Mouse (Mus musculus) adrenal gland, postnatal 25 days (tissue): ENCODE measurements around the gene Actr8. TPM values are rescaled to one million over a fixed set of nuclear protein-coding genes. Genes with fewer than 3 reads are reported as not detected.

Experiments used
- DNase-seq: peaks from one replicate; pipeline ENCODE4 v3.0.0; 2021; ENCODE audit warnings: mixed read lengths
- total RNA-seq: library from RNA; stranded (reverse); gene quantifications from 2 replicates; pipeline ENCODE4 v1.2.3, GENCODE M21; 2021

Actr8 gene
- total RNA-seq, 1 experiment from 2014 or later: 78.1 TPM

DNA sequence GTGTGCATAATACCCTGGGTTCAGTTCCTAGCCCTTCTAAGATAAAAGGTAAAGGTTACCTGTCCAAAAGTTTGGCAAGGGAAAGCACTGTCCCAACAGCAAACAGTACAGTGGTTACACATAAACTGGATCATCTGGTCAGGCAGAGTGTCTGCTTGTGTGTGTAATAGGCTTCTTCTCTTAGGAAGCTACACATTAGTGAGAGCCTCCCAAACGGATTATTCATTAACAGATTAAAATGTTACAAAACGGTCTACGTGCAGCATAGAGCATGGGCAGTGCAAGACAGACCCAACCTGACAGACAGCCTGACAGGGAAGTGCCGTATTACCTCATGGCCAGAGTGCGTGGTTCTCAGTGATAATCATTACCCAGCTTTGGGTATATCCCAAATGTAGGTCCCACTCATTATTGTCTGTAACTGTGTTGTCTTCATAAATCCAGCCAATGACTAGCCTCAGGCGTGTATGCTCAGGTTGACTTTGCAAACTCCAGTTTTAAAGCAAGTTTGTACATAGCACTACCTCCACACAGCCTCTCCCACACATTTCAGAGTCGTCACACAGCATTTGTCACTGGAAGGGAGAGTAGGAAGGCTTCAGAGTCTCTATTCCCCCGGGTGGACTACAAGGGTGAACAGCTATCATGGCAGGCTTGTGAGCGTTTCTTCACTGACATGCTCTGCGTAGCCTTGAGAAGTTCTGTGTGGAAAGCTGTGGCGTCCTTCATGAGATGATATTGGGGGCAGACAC lies 18.0 kb downstream of the Actr8 start:
- DNase-seq: no peak

DNA sequence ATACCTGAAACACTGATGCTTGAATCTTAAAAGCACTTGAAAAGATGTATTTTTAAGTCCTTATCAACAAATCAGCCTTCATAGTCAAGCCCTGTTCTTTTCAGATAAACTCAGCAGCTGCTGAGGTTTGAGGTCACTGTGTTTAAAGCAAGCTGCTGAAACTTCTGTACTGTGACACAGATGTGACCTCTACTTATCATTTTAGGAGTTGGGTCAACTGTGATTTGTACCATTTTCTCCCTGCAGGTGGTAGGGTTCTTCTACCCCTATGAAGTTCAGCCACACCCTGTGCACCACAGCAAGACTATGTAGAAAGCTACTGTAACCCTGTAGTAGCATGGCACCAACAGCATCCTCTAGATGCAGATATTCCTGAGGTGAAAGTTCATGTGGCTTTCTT lies 19.2 kb downstream of the Actr8 start:
- DNase-seq: no peak

DNA sequence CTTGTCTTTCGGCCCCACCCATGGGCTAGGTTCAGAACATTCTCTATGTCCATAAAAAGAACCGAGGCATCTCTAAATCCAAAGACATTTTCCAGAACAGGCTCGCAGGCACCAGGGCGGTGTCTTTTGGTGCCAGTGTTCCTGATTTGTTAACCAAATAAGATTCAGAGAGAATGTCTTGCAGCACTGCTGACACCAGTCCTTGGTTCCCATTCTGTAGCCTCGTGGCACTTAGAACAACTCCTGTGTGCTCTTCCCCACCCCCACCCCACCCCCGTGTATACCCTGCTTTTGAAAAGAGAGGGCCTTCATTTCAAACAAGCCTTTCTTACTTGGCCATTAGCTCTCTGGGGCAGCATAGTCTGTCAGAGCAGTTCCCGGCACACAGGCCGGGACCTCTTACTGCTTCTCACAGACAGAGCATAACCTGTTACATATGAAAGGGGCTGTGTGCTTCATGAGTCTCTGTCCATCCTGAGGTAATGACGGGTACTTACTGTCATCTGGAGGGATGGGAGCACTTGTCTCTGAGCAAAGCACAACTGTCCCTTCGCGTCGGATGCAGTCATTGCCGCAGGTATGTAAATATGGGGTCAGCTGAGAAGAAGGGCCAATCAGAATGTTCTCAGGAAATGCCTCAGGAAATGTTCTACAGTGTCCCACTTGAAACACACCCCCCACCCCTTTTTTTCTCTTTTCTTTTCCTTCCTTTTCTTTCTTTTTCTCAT lies 20.8 kb downstream of the Actr8 start:
- DNase-seq: no peak

DNA sequence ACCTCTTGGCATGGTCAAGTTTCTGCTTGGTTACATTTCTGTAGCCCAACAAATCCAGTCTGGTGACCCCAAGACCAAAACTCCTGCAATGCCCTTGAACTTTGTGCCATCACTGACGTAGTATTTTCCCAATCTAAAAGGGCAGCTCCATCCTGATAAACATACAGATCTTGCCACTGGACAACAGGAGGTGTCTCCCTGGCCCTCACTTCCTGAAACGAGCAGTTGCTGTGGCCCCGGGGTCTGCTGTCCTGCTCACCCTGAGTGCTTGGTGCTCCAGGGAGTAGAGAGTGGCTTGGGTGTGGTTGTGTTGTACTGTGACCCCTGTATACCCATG lies 21.3 kb downstream of the Actr8 start:
- DNase-seq: no peak

DNA sequence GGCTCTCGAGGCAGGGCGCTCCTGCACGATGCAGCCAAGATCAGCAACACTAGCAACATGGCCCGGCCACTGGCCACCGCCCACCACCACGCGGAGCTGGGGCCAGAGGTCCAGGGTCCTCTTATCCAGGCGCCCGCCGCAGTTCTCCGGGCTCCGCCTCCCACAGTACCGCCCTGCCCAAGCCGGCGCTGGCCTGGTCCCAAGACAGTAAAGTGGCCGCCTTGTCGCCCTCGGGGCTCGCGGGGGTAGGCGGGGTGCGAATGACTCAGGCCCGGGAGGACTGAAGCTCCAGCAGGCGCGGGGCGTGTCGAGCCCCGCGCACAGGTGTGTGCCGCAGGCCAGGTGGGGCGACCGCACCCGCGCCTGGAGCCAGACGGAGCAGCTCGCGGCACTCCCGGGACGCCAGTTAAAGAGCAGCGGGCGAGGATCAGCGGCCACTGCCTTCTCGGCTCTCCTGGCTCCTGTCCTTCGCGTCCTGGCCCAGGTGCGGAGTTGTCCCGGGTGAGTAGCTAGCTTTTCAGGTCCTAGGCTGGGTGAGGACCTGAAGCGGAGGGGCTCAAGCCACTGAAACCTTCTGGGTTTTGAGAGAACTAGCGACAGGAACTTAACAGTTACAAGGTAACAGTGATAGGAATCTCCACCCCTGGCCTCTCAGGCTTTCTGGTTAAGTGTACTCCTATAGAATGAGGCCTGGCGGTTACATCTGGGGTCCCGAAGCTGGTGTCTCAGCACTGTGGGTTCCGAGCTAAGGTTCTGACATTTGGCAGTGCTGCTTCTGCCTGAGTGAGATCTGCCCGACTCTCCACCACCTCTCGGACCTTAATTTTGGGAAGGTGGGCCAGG lies 30.8 kb downstream of the Actr8 start, which contains the start of the genes Il17rb and Chdh:
Gene Il17rb (minus strand): TSS at position 164 of the 843 bp plus-strand sequence.
Gene Chdh (plus strand): TSS at position 291 of the 843 bp plus-strand sequence.
- DNase-seq: peak; percentile 78

DNA sequence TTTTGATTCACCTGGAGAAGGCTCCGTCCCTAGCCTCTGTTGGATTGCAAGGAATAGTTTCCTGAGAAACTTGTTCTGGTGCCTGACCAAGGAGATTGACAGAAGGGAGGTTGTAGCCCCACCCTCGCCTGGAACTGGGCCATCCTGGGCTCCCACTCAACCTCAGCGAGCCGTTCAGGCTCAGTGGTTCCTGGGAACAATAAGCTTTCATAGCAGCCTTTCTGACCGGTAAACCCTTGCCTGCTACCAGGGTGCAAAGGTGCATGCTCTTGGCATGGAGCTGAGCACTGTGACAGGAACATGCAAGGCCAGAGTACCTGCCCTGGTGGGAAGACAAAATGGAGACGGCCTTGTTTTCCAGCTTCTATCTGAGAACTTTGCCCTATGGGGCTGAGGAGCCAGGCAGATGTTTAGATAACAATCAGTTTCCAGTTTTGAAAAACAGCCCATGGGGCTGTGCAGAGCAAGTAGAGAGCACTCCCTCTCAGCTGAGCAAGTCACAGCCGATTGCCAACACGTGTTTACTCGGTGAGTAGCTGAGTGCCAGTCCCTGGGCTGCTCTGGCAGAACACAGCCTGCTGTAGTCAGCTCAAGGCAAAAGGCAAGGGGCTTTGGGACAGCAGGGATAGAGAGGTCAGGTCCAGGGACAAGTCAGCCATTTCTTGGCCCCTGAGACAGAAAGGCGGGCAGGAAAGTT lies 31.9 kb downstream of the Actr8 start:
- DNase-seq: peak; percentile 44

DNA sequence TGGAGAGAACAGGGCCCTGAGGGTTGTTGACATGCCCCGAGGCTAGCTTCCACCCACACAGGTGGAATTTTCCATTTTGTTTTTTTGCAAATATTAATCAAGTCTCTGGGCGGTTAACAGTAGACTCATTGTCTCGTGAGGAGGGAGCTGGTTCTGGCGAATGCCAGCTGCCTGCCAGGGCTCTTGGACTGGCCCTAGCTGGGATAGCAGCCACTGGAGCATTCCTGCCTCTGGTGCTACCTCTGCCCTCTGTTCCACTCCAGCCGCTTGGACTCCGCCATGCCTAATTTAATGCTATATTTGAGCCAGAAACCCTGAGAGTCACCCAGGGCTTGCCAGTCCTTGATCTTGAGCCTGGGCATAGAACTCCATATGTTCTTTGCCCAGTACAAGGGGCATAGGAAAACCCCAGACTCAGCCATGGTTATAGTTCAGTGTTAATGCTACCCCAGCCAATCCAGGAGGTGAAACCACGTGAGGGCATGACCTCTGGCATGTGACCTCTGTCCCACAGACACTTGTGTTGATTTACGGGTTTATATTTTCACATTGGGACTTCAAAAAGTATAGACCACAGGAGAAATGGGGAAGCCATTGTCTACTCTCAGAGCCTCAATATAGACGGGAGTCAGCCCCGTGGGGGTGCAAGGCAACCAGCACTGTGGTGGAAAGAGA lies 33.9 kb downstream of the Actr8 start:
- peak; percentile 27 for DNase-seq

DNA sequence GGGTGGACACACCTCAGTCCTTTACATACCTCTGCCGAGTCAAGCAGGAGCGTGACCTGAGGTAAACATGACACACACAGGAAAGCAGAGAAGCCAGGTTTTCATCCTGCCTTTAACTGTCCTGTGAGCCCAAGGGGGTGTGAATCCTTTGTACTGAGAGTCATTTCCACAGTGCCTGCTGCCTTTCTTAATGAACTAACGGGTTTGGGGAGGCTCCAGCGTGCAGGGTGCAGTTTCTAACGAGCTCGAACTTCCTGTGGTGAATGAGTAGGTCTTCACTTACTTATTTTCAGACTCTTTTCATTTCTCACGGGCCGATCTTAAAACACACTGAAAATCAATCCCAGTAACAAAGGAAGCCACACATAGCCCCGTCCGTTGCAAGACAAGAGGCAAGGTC lies 36.4 kb downstream of the Actr8 start:
- DNase-seq: no peak

DNA sequence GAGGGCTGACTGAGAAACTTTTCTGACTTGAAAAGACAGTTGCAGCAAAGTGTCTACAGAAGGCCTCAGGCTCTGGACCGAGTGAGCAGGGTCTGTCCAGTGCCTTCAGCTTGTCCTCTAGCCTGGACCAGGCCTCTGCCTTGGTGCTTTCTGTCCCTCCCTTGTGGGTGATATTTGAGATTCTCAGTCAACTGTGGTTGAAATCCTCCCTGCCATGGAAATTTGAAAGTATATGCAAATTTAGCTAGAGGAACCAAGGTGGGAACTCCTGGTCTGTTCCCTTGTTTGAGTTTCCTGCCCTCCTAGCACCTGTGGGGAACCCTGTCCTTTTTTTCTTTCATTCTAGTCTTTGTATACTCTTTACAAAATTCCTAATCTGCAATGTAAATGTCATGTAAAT lies 36.9 kb downstream of the Actr8 start:
- DNase-seq: no peak

DNA sequence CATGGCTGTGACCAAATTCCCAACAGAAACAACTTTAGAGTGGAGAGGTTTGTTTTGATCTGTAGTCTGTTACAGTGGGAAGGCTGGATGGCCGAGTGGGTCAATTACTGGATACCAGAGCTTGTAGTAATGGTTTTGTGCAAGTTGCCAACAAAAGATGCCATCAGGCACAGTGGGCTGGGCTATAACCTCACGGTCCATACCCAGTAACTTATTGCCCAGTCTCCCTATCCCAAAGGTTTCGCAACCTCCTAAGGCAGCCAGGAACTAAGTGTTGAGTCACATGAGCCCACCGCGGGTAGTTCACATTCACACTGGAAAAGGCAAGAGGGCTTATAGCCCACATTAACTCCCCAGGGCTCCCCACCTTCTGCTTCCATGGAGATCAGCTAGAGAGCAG lies 38.5 kb downstream of the Actr8 start:
- DNase-seq: no peak

DNA sequence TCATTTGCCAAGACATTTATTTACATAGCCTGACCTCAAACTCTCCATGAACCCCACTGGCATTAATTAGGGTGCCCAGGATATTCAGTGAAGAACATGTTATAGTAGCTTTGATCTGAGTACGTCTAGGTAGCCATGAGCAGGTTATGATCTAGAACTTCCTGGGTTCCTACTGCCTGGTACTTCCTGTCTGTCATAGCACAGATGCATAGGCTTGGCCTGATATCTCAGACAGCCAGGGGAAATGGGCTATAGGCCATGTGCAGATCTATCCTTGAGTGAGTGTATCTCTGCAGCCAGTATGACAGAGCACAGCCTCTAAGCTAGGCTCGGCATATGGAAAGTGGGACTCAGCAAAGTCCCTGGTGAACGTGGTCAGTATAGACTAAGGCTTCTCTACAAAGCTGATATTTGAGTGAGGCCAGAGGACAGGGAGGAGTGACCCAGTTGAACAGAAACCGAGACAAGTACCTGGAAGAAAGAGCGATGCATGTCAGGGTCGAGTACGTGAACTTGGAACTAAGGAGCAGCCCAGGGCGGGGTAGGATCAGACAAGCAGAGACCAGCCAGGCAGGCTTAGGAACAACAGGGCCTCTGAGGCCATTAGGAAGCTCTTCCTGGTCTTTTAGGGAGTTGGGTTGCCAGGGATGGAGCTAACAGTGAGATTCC lies 39.8 kb downstream of the Actr8 start:
- DNase-seq: no peak

DNA sequence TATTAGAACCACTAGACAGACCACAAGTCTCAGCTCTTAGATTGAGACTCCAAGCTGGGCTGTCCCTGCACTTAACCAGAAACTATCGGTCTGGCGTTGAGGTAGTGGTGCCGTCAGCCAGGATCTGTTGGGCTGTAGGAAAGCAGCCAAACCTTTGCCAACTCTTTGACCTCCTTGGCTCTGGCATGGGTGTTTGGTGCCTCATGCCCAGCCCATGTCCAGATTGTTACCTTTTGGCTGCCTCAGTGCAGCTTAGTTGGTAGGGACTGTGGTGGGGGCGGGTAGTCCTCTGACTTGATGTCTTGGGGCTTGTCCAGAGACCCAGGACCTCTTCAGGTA lies 40.3 kb downstream of the Actr8 start:
- DNase-seq: no peak

DNA sequence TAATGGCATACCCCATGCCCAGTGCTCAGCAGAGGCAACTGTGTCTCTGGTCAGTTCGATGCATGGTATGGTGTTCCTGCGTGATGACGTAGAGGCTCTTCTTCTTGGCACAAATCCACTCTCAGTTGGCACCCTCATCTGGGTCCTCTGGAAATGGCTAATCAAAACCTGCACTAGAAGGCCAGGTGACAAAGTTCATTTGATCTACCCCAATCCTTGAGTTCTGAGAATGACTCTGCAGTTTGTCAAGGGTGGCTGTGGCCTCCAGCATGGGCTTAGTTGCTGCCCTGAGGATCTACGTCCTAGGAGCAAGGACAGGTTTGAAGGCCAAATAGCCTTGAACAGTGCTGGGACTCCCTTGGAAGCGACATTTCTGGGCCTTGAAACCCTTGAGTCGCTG lies 40.7 kb downstream of the Actr8 start:
- no peak for DNase-seq

DNA sequence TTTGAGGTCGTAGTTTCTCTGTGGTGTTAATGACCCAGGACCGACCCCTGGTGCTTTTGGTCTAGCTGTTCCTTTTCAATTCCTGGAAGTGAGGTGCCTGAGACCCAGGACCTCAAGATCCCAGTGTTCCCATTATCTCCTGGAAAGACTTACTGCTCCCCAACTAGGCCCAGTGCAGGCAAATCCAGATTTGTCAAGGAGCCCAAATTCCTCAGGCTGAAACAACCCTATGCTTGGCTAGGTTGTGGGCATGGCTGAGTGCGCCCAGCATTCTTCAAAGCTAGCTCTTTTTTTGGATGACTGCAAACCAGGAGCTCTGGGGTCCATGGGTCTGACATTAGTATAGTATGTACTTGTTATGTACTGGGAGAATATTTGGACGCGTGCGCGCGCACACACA lies 41.2 kb downstream of the Actr8 start:
- no peak for DNase-seq

DNA sequence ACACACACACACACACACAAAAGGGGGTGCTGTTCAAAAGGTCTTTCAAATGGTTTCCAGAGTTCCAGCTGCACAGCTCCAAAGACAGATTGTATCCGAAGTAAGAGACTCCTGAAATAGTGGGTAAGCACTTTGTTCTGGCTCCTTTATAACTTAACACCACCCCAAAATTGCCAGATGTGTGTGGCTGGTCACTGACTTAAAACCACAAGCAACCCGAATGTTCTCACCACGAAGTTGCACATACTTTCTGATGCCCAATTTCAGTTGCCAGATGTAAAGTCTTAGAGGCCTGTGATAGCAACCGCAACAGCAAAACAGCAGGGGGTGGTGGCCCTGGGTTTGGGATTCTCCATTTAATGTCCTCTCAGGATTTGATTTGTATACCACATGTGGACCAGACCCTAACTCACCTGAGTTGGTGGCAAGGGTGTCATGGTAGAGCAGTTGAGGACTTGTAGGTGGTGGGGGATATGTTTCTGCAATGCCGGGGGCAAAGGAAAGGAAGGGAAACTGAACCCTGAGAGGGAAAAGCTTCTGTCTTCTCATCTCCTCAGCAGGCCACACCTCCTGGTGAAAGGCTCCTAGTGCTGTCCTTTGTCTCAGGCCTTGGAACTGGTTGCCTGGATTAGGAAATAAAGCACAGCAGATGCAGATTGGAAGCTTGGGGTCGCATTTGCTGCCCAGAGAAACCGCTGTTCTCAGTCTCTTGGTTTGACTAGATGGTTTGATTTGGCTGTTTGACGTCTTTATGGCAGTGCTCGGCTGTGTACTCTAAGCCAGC lies 41.8 kb downstream of the Actr8 start:
- no peak for DNase-seq

DNA sequence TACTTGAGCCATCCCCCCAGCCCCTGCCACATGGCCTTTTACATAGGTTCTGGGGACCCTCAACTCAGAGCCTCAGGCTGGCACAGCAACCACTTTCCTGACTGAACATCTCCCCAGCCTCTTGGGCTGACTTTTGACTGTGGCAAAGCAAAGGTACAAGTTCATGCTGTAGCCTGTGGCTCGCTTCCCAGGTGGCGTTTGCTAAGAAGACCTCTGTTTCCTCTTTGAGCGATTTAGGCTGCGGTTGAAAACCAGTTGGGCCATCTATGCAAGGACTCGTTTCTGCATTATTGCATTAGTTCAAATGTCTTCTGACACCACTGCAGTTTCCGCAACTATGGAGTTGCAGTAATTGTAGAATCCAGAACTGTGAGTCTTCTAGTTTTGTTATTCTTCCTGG lies 44.3 kb downstream of the Actr8 start:
- no peak for DNase-seq

DNA sequence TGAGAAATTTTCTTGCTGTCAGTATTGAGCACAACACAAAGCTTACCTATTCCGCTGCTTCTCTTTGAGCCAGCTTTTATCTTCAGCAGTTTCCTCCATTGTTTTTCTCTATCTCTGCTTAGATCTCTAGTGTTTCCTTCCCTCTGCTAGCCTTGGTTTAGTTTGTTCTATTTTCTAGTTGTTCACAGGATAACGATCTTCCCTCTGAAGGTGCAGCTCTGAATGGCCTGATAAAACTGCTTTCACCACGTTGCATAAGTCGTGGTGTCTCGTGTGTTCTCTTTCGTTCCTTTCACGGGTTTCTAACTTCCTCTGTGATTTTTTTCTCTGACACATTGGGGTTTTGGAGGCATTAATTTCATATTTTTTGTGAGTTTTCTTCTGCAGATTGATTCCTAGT lies 46.2 kb downstream of the Actr8 start:
- no peak for DNase-seq

DNA sequence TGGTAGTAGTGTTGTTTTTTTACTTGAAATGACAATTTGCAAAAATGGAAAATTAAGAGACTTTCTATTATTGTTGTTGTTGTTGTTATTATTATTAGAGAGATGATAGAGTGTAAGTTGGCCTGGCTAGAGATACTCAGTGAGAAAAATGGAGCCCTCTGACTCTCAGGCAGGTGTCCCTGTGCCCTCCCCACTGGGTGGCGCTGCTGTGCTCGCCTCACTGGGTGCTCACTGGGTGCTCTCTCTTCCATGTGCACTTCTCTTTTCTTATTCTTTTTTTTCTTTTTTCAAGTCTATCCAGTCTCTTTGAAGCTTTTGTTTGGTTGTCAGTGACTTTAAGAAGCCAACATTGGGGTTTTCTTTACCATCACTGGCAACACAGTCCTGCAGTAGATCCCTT lies 49.2 kb downstream of the Actr8 start:
- DNase-seq: peak; percentile 52

DNA sequence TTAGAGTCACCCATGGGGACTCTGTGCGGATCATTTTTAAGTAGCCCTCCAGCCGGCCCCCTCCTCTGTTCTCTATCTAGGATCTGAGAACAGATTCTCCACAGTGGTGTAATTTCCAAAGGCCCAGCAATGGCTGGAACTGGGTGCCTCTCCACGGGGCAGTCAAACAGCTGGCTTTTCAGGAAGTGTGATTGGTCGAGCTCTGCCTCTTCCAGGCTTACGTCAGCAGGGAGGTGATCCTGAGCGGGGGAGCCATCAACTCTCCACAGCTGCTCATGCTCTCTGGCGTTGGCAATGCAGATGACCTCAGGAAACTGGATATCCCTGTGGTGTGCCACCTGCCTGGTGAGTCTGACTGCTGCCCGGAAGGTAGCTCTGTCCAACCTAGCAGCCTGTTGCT lies 55.3 kb downstream of the Actr8 start:
- no peak for DNase-seq

DNA sequence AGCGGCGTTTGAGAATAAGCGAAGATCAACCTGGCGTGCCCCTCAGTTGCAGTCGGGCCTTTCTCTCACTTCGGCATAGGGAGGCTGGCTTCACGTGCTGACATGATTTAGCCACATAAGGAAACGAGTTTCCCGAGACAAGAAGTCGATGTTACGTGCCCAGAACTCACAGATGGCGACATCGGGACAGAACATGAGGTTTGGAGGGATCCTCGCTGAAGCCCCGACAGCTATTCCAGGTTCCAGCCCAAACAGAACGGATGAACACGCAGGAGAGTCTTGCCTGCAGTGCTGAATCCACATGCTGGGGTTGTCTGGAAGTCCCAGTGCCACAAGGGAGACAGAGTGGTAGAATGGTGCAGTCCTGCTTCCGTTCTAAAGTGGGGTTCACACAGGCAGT lies 60.3 kb downstream of the Actr8 start:
- no peak for DNase-seq

DNA sequence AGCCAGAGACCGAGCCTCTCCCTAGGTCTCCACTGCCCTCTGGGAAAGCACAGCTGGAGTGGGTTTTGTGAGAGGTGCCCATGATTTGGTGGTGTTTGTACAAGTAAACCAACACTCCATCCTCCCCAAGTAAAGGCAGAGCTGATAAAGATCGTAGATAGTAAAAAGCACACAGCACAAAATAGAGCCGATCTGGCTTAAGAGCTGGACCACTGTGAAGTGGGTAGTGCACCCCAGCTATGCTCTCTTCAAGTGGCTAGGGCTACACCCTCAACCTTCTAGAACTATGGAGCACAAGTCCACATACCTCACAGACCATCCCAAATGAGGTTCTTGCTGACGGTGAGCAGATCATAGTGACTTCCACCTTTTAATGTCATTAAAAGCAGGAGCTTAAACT lies 61.3 kb downstream of the Actr8 start:
- no peak for DNase-seq
